Mouse (Mus musculus) limb, embryonic 11.5 days (tissue): ENCODE results near the gene Nuak2. TPM values are rescaled to one million over a fixed set of nuclear protein-coding genes. Genes with fewer than 3 reads are reported as not detected.

ENCODE experiments used
- ATAC-seq: fragments of 200-750 bp; cut with Nextera tagmentation; 2 replicates; pipeline ENCODE4 v1.8.0; 2017; ENCODE audit warnings: low read depth; ENCODE audit not compliant: insufficient number of reproducible peaks, low FRiP score, low TSS enrichment
- DNase-seq: peaks from one replicate; pipeline ENCODE4 v3.0.0-alpha.2; 2015; ENCODE audit warnings: low spot score
- H3K27ac ChIP-seq: fragments of 300-500 bp; sonication (generic); replicated peaks from 2 replicates; pipeline ENCODE4 v1.5.1; 2014; ENCODE audit warnings: low read depth, mild to moderate bottlenecking, low read length
- H3K27me3 ChIP-seq: fragments of 300-500 bp; sonication (generic); 2 replicates; pipeline ENCODE4 v1.6.1; 2014; ENCODE audit warnings: mild to moderate bottlenecking, low read length, mixed read lengths; ENCODE audit not compliant: control insufficient read depth, insufficient read depth
- H3K36me3 ChIP-seq: fragments of 300-500 bp; sonication (generic); 2 replicates; pipeline ENCODE4 v1.6.1; 2014; ENCODE audit warnings: mild to moderate bottlenecking, low read length, moderate library complexity, mixed read lengths; ENCODE audit not compliant: control insufficient read depth, insufficient read depth
- H3K4me1 ChIP-seq: fragments of 300-500 bp; sonication (generic); 2 replicates; pipeline ENCODE4 v1.6.1; 2014; ENCODE audit warnings: low read length, mixed read lengths; ENCODE audit not compliant: control insufficient read depth, insufficient read depth
- H3K4me2 ChIP-seq: fragments of 300-500 bp; sonication (generic); 2 replicates; pipeline ENCODE4 v1.6.1; 2014; ENCODE audit warnings: low read depth, mild to moderate bottlenecking, moderate library complexity; ENCODE audit not compliant: severe bottlenecking
- H3K4me3 ChIP-seq: fragments of 300-500 bp; sonication (generic); 2 replicates; pipeline ENCODE4 v1.5.1; 2014; ENCODE audit warnings: low read depth, low read length
- H3K9ac ChIP-seq: fragments of 300-500 bp; sonication (generic); 2 replicates; pipeline ENCODE4 v1.6.1; 2014; ENCODE audit warnings: mild to moderate bottlenecking, low read length
- H3K9me3 ChIP-seq: fragments of 300-500 bp; sonication (generic); 2 replicates; pipeline ENCODE4 v1.6.1; 2016; ENCODE audit warnings: low read length; ENCODE audit not compliant: control insufficient read depth
- WGBS: fragments of 180-500 bp; shearing (Covaris S2); extraction: QIAGEN DNeasy Blood & Tissue Kit; methylation state at CpG from one replicate; pipeline ENCODE4 v1.1.7; 2014; 5-methylcytosine and 5-hydroxymethylcytosine counted together
- polyA plus RNA-seq: library from polyadenylated mRNA; unstranded; fragments of >200 nt; fragmentation: Nextera tagmentation; extraction: Ambion mirVana; gene quantifications from 2 replicates; pipeline ENCODE4 v1.2.1, GENCODE M21; 2014

The Nuak2 gene
- polyA plus RNA-seq, 1 experiment from 2014 or later, result 0.56 TPM

DNA sequence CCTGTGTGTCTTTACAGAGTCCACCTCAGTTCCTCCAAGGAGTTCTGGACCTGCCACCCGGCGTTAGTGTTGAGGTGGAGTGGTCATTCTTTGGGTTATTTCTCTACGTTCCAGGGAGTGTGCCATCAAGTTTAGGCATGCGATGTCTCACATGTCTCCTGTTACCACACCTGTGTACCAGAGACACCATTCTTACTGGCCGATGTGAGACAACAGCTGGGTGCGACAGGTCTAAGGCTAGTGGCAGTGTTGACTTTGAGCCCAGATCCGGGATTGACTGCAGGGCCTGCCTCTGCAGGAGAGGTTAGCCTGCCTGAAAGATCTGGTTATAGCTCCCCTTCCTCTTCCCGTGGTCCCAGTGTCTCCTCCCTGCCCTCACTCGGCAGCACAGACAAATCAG is 38.3 kb downstream of the Nuak2 start:
- H3K4me3 ChIP-seq, result no peak overlapping the region
- no peak for ATAC-seq
- H3K9me3 ChIP-seq, result no peaks in the 10 kb centered on the region
- no peak for DNase-seq
- no peak overlapping the region for H3K9ac ChIP-seq
- no peaks in the 10 kb centered on the region for H3K4me1 ChIP-seq
- WGBS, result 80% methylated on average over 9 of the region's 9 CpGs
- H3K36me3 ChIP-seq, result peaks cover 5% of the 10 kb centered on the region
- H3K27ac ChIP-seq, result no peak overlapping the region
- no peaks in the 10 kb centered on the region for H3K27me3 ChIP-seq
- no peak overlapping the region for H3K4me2 ChIP-seq

DNA sequence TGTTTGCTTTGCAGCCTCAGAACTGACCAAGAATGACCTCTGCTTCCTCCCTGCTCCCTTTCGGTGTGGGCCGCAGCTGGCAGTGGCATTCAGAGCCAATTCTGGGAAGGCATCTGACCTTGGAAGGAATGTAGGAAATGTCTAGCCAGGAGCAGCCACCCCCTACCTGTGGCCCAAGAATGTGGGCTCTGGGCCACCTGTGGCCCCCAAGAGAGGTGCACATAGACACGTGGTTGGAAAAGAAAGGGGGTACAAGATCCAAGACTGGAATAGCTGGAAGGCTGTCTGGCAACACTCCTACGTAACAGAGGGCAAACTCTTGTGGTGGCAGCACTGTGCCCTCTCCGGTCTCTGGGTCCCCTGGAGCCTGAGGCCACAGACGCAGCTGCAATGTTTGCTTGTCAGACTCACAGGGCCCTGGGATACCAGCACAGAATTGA is 39.3 kb downstream of the Nuak2 start:
- ATAC-seq (no peak), DNase-seq (no peak)
- H3K36me3 ChIP-seq, result peaks cover 9% of the 10 kb centered on the region
- H3K4me3 ChIP-seq, result no peak overlapping the region
- no peaks in the 10 kb centered on the region for H3K9me3 ChIP-seq
- no peak overlapping the region for H3K27ac ChIP-seq
- no peak overlapping the region for H3K9ac ChIP-seq
- H3K4me2 ChIP-seq, result no peak overlapping the region
- 80% methylated on average over 6 of the region's 6 CpGs for WGBS
- no peaks in the 10 kb centered on the region for H3K4me1 ChIP-seq
- no peaks in the 10 kb centered on the region for H3K27me3 ChIP-seq

DNA sequence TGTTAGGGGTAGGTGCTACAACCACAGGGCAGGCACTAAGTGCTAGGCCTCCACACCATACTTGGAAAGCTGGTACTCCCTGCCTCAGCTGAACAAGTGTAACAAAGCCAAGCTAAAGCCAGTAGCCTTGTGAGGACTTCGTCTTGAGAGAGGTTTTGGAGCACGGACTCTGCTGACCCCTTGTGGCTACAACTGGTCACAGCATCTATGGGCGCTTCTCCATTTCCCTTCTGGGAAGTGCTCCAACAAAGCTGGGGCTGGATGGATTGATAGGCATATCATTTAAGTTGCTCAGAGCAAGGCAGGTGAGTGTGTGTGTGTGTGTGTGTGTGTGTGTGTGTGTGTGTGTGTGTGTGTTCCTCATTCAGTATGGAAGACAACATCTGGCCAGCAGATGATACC is 39.9 kb downstream of the Nuak2 start:
- Histone ChIP-seq H3K4me1 (no peaks in the 10 kb centered on the region), H3K4me3 (no peak overlapping the region), H3K27me3 (no peaks in the 10 kb centered on the region), H3K9ac (no peak overlapping the region), H3K9me3 (no peaks in the 10 kb centered on the region), H3K4me2 (no peak overlapping the region), H3K36me3 (peaks cover 12% of the 10 kb centered on the region), H3K27ac (no peak overlapping the region)
- ATAC-seq, result peak; percentile 54; the same call in 1 of the 2 replicates
- WGBS, result 0% methylated on average over 3 of the region's 3 CpGs
- peak; percentile 91 for DNase-seq

DNA sequence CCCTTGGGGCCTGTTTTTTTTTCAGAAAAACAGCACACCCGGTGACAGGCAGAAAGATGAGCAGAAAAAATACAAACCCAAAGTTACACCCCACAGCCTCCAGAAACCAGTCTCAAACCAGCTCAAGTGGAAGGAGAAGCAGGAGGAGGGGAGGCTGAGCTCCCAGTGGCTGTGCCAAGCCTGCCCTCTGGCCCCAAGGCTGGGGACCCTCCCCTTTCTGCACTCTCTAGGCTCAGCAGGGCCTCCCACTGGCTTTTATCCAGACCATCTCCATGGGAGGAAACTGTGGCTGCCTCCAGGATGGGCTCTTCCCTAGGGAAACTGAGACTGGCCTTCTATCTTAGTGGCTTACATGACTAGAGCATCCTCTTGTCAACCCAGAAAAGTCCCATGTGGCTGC is 40.9 kb downstream of the Nuak2 start:
- Histone ChIP-seq H3K9me3 (no peaks in the 10 kb centered on the region), H3K4me1 (no peaks in the 10 kb centered on the region), H3K27me3 (no peaks in the 10 kb centered on the region), H3K9ac (no peak overlapping the region), H3K4me3 (no peak overlapping the region), H3K36me3 (peaks cover 15% of the 10 kb centered on the region), H3K4me2 (no peak overlapping the region), H3K27ac (no peak overlapping the region)
- 85% methylated on average over 1 of the region's 1 CpGs for WGBS
- DNase-seq (no peak), ATAC-seq (no peak)

DNA sequence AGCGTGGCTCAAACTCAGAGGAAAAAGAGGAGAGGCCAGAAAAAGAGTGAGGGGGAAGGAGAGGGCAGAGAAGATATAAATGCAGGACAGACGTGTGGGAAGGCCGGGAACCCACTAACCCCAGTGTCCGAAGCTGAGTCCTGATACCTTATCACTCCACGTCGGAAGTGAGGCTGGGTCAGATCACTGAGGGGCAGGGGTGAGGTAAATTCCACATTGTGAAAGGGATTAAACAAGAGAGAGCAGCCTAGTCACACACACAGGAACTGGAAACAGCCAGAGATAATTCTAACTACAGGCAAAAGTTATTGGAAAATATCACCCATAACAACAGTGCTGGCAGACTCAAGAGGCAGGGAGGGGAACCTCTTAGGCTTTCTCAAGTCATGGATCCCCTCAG is 46.0 kb downstream of the Nuak2 start:
- WGBS, result 93% methylated on average over 6 of the region's 6 CpGs
- no peak for DNase-seq

DNA sequence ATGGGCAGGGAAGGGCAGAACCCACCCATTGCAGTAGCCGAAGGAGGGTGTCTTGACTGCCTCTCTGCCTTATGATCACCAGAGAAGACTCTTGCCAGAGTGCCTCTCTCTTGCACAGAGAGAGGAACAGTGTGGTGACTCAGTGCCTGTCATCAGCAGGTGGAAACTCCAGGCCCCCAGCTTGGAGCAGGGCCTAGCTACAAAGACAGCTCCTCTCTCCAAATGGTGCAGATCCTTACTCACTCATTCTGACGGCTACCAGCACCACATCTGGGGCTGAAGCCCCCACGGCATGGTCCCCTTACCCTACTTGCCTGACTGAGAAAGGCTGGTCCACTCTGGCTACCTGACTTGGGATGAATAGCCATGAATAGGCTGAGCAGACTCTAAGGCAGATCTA is 48.5 kb downstream of the Nuak2 start:
- Histone ChIP-seq H3K27ac (no peak overlapping the region), H3K9ac (no peak overlapping the region), H3K4me1 (no peaks in the 10 kb centered on the region), H3K36me3 (peaks cover 12% of the 10 kb centered on the region), H3K9me3 (no peaks in the 10 kb centered on the region), H3K4me3 (no peak overlapping the region), H3K27me3 (no peaks in the 10 kb centered on the region), H3K4me2 (no peak overlapping the region)
- WGBS, result 89% methylated on average over 3 of the region's 3 CpGs
- DNase-seq (no peak), ATAC-seq (no peak)

More for the DNA sequence above, 46.0 kb downstream of the Nuak2 start:
- no peak overlapping the region for H3K4me2 ChIP-seq
- H3K4me1 ChIP-seq, result no peaks in the 10 kb centered on the region
- ATAC-seq, result no peak
- no peak overlapping the region for H3K9ac ChIP-seq
- H3K4me3 ChIP-seq, result no peak overlapping the region
- H3K27ac ChIP-seq, result no peak overlapping the region
- no peaks in the 10 kb centered on the region for H3K9me3 ChIP-seq
- H3K36me3 ChIP-seq, result peaks cover 18% of the 10 kb centered on the region
- H3K27me3 ChIP-seq, result no peaks in the 10 kb centered on the region

DNA sequence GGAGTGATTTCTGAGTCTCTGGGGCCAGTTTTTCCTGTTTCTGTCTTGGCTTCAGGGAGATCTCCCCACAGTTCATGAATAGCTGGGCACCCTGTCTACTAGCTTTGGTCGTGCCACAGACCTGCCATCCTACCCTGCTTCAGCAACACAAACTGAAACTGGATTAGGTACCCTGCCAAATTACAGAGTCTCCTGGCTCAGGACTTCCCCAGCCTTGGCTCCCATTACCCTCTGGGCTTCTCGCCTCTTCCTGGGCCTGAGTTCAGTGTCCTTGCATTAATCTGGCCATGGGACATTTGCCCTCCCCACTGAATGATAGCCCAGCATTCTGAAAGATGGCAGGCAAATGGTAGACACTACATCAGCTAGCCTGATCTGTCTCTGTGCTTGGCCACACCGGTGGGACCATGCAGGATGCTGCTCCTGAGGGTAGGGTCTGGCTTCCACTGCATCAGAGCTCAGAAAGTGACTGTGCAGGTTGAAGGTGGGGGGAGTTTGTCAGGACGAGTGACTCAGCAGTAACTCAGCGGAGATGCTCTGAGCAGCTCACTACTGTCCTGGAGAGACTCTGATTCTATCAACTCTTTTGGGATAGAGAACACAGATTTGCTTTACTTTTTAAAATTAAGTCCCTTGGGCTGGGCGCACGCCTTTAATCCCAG is 49.1 kb downstream of the Nuak2 start:
- Histone ChIP-seq H3K4me2 (no peak overlapping the region), H3K27ac (no peak overlapping the region), H3K36me3 (peaks cover 9% of the 10 kb centered on the region), H3K4me3 (no peak overlapping the region), H3K9me3 (no peaks in the 10 kb centered on the region), H3K27me3 (no peaks in the 10 kb centered on the region), H3K4me1 (no peaks in the 10 kb centered on the region), H3K9ac (no peak overlapping the region)
- WGBS, result 87% methylated on average over 7 of the region's 7 CpGs
- DNase-seq, result no peak
- no peak for ATAC-seq

DNA sequence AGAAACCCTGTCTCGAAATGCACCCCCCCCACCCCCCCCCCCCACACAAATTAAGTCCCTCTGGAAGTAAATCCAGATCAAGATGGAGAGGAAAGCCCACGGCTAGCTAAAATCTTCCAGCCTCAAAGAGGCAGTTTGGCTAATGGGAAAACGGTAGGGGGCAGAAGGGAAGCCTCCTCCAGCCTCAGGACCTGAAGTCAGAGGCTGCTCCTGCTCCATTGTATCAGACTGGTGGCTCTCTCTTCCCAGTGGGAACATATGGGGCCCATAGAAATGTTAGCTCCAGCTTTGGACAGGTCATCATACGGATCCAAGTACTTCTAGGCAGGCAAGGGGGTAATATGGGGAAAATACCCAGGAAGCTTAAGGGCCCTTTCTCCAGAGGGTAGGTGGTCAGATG is 49.7 kb downstream of the Nuak2 start:
- DNase-seq (no peak), ATAC-seq (no peak)
- Histone ChIP-seq H3K4me1 (no peaks in the 10 kb centered on the region), H3K27ac (no peak overlapping the region), H3K27me3 (no peaks in the 10 kb centered on the region), H3K4me2 (no peak overlapping the region), H3K9ac (no peak overlapping the region), H3K9me3 (no peaks in the 10 kb centered on the region), H3K4me3 (no peak overlapping the region), H3K36me3 (peaks cover 9% of the 10 kb centered on the region)
- WGBS, result 52% methylated on average over 4 of the region's 4 CpGs

DNA sequence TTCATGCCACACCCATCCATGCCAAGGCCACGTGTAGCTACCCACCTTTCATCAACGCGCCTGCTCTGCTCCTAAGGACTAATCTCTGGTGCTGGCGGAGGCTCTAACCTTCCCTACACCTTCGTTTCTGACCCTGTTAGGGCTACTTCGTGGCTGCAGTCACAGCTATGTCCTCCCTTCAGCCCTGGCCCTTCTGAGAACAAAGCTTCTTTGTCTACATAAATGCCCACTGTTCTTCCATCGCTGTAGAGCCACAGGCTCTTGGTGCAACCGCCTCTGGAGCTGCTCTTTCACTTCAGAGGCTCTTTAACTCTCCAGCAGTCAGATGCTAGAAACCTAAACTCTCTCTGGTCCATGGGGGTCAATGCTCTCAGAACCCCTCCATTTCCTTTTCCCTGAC is 50.3 kb downstream of the Nuak2 start:
- no peaks in the 10 kb centered on the region for H3K27me3 ChIP-seq
- ATAC-seq, result no peak
- H3K4me3 ChIP-seq, result no peak overlapping the region
- no peaks in the 10 kb centered on the region for H3K4me1 ChIP-seq
- H3K9ac ChIP-seq, result no peak overlapping the region
- no peak overlapping the region for H3K27ac ChIP-seq
- H3K9me3 ChIP-seq, result no peaks in the 10 kb centered on the region
- no peak for DNase-seq
- WGBS, result 77% methylated on average over 8 of the region's 8 CpGs
- H3K4me2 ChIP-seq, result no peak overlapping the region
- peaks cover 8% of the 10 kb centered on the region; the same call in 1 of the 2 replicates for H3K36me3 ChIP-seq
